Mouse (Mus musculus) lung, embryonic 14.5 days (tissue): ENCODE data around the gene Apopt1. TPM values are rescaled to one million over a fixed set of nuclear protein-coding genes. Genes with fewer than 3 reads are reported as not detected.

Experiments
- ATAC-seq: fragments of 200-750 bp; cut with Nextera tagmentation; 2 replicates; pipeline ENCODE4 v1.8.0; 2017; ENCODE audit warnings: mild to moderate bottlenecking, moderate TSS enrichment, moderate library complexity; ENCODE audit not compliant: insufficient read depth
- DNase-seq: peaks from one replicate; pipeline ENCODE4 v3.0.0-alpha.2; 2015
- H3K27ac ChIP-seq: fragments of 300-500 bp; sonication (generic); 2 replicates; pipeline ENCODE4 v1.5.1; 2014; ENCODE audit warnings: low read depth, mild to moderate bottlenecking, moderate library complexity
- H3K27me3 ChIP-seq: fragments of 300-500 bp; sonication (generic); 2 replicates; pipeline ENCODE4 v1.6.1; 2014; ENCODE audit warnings: low read length, control low read depth; ENCODE audit not compliant: insufficient read depth
- H3K36me3 ChIP-seq: fragments of 300-500 bp; sonication (generic); 2 replicates; pipeline ENCODE4 v1.6.1; 2014; ENCODE audit warnings: control low read depth; ENCODE audit not compliant: insufficient read depth
- H3K4me1 ChIP-seq: fragments of 300-500 bp; sonication (generic); 2 replicates; pipeline ENCODE4 v1.6.1; 2014; ENCODE audit warnings: antibody characterized with exemption, control low read depth; ENCODE audit not compliant: insufficient read depth
- H3K4me2 ChIP-seq: fragments of 300-500 bp; sonication (generic); 2 replicates; pipeline ENCODE4 v1.6.1; 2014; ENCODE audit warnings: mild to moderate bottlenecking
- H3K4me3 ChIP-seq: fragments of 300-500 bp; sonication (generic); 2 replicates; pipeline ENCODE4 v1.5.1; 2014; ENCODE audit warnings: low read depth, low read length
- H3K9ac ChIP-seq: fragments of 300-500 bp; sonication (generic); 2 replicates; pipeline ENCODE4 v1.6.1; 2014
- H3K9me3 ChIP-seq: fragments of 300-500 bp; sonication (generic); 2 replicates; pipeline ENCODE4 v1.6.1; 2016; ENCODE audit warnings: low read depth, low read length, control low read depth
- CTCF ChIP-seq: IDR thresholded peaks from 2 replicates; pipeline ENCODE4 v1.5.1; 2016; ENCODE audit warnings: antibody characterized with exemption, low read depth
- WGBS: fragments of 180-500 bp; shearing (Covaris S2); extraction: QIAGEN DNeasy Blood & Tissue Kit; methylation state at CpG from one replicate; pipeline ENCODE4 v1.1.7; 2014; 5-methylcytosine and 5-hydroxymethylcytosine counted together
- polyA plus RNA-seq: library from polyadenylated mRNA; unstranded; fragments of >200 nt; fragmentation: Nextera tagmentation; extraction: Ambion mirVana; gene quantifications from 2 replicates; pipeline ENCODE4 v1.2.1, GENCODE M21; 2014

Apopt1 gene
- polyA plus RNA-seq, 1 experiment from 2014 or later = 57.3 TPM

GRCm38 (mm10) chr12:111787015-111787414 is 74.0 kb downstream of the Apopt1 start:
- Histone ChIP-seq H3K4me3 (no peak overlapping the region), H3K9me3 (no peaks in the 10 kb centered on the region), H3K4me2 (no peak overlapping the region), H3K4me1 (no peaks in the 10 kb centered on the region), H3K36me3 (peaks cover 95% of the 10 kb centered on the region), H3K27ac (no peak overlapping the region), H3K9ac (no peak overlapping the region), H3K27me3 (no peaks in the 10 kb centered on the region)
- 77% methylated on average over 6 of the region's 6 CpGs for WGBS
- ATAC-seq (no peak), DNase-seq (no peak)
- TF ChIP-seq CTCF = no peak

- TF ChIP-seq CTCF = no peak
Observed at GRCm38 (mm10) chr12:111790090-111790489, 77.0 kb downstream of the Apopt1 start.

DNA sequence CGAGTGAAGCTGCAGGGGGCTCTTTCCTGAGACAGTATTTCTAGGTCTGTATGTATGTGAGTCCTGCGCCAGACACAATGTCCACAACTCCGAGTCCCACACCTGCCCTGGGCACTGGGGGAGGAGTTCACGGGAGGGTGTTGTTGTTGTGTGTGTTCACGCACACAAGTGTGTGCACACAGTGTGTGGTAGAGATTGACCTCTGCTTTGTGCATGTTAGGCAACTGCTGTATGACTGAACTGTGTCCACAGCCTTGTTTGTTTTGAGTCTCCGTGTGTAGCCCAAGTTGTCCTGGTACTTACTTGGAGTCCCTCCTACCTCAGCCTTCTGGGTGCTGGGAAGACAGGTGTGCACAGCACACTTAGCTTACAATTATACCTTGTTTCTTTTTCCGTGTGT is 77.6 kb downstream of the Apopt1 start:
- Histone ChIP-seq H3K27me3 (no peaks in the 10 kb centered on the region), H3K4me2 (no peak overlapping the region), H3K9me3 (no peaks in the 10 kb centered on the region), H3K36me3 (peaks cover 99% of the 10 kb centered on the region), H3K27ac (no peak overlapping the region), H3K9ac (no peak overlapping the region), H3K4me1 (no peaks in the 10 kb centered on the region), H3K4me3 (no peak overlapping the region)
- no peak for TF ChIP-seq CTCF
- ATAC-seq (no peak), DNase-seq (no peak)
- 90% methylated on average over 7 of the region's 7 CpGs for WGBS

More at GRCm38 (mm10) chr12:111790090-111790489, 77.0 kb downstream of the Apopt1 start:
- Histone ChIP-seq H3K4me2 (no peak overlapping the region), H3K36me3 (peaks cover 99% of the 10 kb centered on the region), H3K9me3 (no peaks in the 10 kb centered on the region), H3K4me3 (no peak overlapping the region), H3K27me3 (no peaks in the 10 kb centered on the region), H3K27ac (no peak overlapping the region), H3K9ac (no peak overlapping the region), H3K4me1 (no peaks in the 10 kb centered on the region)
- 90% methylated on average over 5 of the region's 5 CpGs for WGBS
- DNase-seq (no peak), ATAC-seq (no peak)

GRCm38 (mm10) chr12:111791474-111792104 is 78.5 kb downstream of the Apopt1 start:
- H3K4me3 ChIP-seq = no peak overlapping the region
- H3K27ac ChIP-seq = no peak overlapping the region
- H3K9me3 ChIP-seq = no peaks in the 10 kb centered on the region
- DNase-seq = no peak
- H3K9ac ChIP-seq = no peak overlapping the region
- no peaks in the 10 kb centered on the region for H3K27me3 ChIP-seq
- no peak for TF ChIP-seq CTCF
- H3K4me2 ChIP-seq = no peak overlapping the region
- H3K36me3 ChIP-seq = peaks cover 99% of the 10 kb centered on the region
- no peak for ATAC-seq
- no peaks in the 10 kb centered on the region for H3K4me1 ChIP-seq
- 91% methylated on average over 13 of the region's 13 CpGs for WGBS

DNA sequence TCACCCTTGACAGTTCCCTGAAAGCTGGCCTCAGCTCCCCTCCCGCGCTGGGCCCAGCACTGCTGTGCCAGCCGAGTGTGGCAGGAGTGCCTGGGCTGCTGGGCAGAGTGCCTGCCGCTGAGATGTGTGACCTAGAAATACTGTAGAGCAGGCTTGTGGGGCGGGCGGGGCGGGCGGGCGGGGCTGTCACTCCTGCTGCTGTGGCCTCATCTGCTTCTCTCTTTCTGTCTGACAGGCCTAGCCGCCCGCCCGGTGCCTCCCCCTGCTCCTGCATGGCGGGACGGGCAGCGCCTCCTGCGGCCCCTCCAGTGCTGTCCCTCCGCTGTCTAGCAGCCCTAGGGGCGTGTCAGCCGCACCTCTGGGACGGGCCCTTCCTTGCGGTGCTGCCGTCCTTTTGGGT is 81.0 kb downstream of the Apopt1 start:
- H3K36me3 ChIP-seq = peaks cover 96% of the 10 kb centered on the region
- H3K4me3 ChIP-seq = no peak overlapping the region
- H3K9me3 ChIP-seq = no peaks in the 10 kb centered on the region
- no peak overlapping the region for H3K4me2 ChIP-seq
- ATAC-seq = no peak
- no peak for DNase-seq
- TF ChIP-seq CTCF = no peak
- no peaks in the 10 kb centered on the region for H3K4me1 ChIP-seq
- no peak overlapping the region for H3K27ac ChIP-seq
- no peak overlapping the region for H3K9ac ChIP-seq
- 69% methylated on average over 22 of the region's 22 CpGs for WGBS
- H3K27me3 ChIP-seq = no peaks in the 10 kb centered on the region

DNA sequence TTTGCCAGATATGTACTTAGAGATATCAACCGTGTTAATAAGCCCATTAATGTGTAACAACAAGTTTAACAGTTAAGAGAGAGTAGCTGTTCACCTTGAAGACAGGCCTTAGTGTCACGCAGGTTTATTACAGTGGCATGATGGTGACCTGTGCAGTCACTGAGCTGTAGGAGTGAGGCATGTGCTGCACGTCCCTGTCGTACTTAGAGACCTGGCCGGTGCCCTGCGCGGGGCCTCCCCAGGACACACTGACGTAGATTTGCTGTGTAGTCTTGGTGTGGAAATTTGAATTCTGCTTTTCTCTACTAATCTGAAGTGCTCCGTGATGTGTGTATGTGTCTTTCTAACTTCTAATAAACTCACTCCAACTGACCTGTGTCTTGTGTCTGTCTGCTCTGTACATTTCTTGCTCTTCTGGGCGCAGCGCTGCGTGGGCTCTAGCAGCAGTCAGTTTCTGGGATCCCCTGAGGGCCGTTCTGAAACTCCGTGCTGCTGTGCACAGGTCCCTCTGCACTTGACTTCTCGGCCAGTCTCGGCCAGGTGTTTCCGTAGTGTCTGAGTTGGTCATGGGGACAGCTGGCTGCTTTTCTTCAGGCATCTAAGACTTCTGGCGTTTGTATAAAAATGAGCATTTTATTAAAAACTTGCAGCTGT is 81.6 kb downstream of the Apopt1 start:
- Histone ChIP-seq H3K4me1 (no peaks in the 10 kb centered on the region), H3K9ac (no peak overlapping the region), H3K9me3 (no peaks in the 10 kb centered on the region), H3K4me3 (no peak overlapping the region), H3K27me3 (no peaks in the 10 kb centered on the region), H3K4me2 (no peak overlapping the region), H3K36me3 (peaks cover 96% of the 10 kb centered on the region), H3K27ac (no peak overlapping the region)
- TF ChIP-seq CTCF = no peak
- WGBS = 89% methylated on average over 18 of the region's 18 CpGs
- no peak for ATAC-seq
- DNase-seq = no peak

- TF ChIP-seq CTCF = no peak
- WGBS = 89% methylated on average over 28 of the region's 28 CpGs
- Histone ChIP-seq H3K4me2 (no peak overlapping the region), H3K4me1 (no peaks in the 10 kb centered on the region), H3K9ac (no peak overlapping the region), H3K4me3 (no peak overlapping the region), H3K36me3 (peaks cover 96% of the 10 kb centered on the region), H3K27me3 (no peaks in the 10 kb centered on the region), H3K27ac (no peak overlapping the region), H3K9me3 (no peaks in the 10 kb centered on the region)
- no peak for DNase-seq
- ATAC-seq = no peak
Observed at GRCm38 (mm10) chr12:111795180-111795895, 82.3 kb downstream of the Apopt1 start.
